Mouse (Mus musculus) adrenal gland, postnatal 10 days (tissue): ENCODE measurements at regions not wholly inside any gene's neighbourhood (a gene's known extent, or its start where the extent isn't known, plus 50 kb on each side); places are given as distances from the start of the nearest gene placed in this dataset.

ENCODE experiments used
- DNase-seq: peaks from one replicate; pipeline ENCODE4 v3.0.0; 2021; ENCODE audit warnings: mixed read lengths

DNA sequence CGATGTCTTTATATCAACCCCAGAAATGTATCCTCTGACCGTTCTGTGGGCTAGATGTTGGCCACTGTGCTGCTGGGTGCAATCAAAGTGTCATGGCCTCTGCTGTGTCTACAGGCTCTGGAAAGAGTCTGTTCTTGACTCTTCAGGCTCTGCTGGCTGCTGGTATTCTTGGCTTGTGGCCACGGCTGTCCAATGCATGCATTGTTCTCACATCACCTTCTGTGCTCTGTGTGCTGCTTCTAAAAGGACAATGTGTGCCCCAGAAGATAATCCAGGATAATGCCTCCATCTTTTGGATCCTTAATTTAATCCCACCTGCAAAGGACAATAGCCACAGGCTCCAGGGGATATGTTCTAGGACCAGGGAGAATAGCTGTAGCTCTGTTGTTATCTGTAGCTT lies 77.5 kb upstream of the Dapl1 start:
- no peak for DNase-seq

DNA sequence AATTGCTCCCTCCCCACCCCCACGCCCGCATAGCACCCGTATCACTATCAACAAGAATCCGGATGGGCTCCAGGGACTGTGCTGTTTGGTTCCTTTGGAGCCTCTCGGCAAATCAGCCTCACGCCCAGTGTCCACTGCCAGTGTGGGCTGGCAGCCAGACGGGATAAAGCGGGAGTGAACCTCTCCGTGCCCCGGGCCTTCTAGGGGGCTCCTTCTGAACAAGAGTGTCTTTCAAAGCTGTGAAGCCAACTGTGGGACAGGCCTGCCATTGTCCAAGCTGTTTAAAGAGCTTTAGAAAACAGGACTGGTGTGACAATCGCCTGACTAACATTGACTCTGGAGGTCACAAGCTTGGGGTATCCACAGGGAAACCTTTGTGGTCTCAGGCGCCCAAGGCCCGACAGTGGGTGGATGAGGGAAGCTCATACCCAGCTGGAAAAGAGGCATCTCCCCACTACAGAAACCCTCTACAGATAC lies 76.9 kb upstream of the Dapl1 start:
- DNase-seq = peak; percentile 36

DNA sequence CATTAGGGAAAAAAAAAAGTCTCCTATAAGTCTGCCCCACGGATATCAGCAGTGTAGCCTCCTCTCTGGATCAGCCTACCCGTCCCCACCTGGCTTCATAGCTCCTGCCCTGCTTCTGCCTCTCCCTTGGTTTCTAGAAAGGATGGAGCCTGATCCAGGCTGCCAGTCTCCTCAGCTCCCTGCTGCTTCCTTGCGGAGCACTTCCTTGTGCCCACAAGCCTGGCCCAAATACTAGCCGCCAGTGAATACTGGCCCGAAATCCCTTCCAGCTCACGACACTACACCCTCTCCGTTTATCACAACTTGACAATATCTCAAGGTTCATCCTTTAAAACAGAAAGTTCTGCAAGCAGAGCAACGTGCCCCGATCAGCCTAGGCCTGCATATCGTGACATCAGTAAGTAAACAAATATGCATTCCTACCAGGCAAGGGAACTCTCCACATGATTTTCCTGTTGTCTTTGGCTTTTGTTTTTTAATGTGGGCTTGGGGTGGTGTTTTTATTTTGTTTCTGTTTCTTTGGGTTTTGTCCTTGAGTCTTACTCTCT lies 76.3 kb upstream of the Dapl1 start:
- no peak for DNase-seq

DNA sequence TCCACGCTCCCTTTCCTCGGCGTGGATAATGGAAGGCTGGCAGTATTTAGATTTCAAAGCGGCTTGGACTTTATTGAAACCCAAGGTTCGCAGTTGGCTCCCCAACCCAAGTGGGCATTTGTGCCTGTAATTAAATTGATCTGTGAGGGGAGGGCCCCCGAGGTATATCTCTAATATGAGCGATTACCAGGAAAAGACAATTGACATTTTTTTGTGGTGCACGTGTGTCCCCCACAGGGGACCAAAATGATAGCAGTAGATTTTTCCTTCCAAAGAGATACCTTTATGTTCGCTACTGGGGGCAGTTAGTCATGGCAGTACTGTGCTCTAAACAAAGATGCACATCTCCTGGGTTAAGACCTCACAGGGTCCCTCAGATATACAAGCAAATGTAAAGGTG lies 69.8 kb upstream of the Dapl1 start:
- DNase-seq = no peak

DNA sequence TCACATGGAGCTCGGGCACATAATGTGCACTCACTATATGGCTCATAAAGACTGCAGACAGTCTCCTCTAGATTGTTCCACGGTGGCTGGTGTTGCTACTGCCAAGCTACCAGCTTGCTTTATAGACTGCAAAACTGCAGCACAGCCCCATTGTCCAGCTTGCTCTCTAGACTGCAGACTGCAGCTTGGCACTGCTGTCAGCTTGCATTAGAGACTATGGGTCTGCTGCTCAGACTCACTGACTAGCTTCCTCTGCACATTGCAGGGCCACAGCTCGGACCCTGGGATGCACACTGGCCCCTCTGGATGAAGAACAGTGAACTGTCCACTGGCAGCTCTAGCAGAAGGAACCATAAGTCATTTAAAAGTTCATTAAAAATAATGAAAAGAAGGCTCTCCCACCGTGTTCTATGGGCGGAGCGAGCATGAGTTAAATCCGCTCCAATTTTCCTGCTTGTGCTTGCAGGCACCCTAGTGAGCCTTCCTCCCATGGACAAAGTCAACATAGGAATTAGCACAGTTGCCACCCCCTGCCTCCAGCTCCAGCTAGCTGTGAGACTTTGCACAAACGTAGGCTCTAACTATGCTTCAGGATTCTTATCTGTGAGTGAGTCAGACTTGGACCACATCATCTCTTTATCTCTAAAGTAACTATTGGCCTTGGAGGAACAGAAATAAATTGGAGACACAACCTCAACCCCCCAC lies 67.8 kb upstream of the Dapl1 start:
- DNase-seq = no peak

DNA sequence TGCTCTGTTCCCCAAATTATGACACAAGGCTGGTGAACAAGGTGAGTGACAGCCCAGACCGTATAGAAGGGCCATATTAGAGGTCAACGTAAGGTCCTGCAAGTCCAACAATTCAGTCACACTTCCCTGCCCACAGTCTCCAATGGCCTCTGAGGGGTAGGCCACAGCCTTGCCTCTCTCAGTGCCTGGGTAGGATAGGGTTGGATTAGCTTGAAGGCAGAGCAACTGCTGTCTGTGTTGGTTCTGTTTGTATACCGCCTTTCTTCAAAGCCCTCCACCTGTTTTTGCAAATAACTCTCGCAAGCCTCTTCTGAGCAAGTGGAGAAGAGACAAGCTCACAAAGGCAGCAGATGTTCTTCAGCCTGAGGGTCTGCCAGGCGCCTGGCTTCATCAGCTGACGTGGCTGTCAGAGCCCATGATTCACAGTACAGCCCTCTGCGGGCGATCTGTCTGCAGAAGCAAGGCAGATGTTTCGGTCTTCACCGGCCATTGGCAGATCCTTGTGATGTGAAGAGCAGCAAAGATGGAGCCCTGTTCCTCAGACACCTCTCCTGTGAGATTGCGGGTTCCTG lies 67.0 kb upstream of the Dapl1 start:
- DNase-seq = no peak

DNA sequence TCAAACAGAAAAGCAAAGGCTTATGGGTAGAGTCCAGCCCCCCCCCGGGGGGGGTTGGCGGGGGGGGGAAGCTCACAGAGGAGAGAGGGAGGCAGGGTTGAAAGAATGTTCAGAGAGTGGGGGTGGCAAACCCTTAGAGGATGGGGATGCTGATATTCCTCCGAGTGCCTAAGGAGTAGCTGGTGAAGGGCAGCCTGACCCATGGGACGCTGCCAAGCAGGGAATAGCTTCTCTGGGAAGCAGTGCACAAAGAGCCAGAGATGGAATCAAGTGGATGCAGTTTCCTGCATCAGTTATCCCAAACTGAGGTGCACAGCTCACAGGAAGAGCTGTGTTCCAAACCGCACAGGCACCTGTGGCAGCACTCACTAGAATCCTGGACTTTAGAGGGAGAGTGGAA lies 64.0 kb upstream of the Dapl1 start:
- DNase-seq = no peak

DNA sequence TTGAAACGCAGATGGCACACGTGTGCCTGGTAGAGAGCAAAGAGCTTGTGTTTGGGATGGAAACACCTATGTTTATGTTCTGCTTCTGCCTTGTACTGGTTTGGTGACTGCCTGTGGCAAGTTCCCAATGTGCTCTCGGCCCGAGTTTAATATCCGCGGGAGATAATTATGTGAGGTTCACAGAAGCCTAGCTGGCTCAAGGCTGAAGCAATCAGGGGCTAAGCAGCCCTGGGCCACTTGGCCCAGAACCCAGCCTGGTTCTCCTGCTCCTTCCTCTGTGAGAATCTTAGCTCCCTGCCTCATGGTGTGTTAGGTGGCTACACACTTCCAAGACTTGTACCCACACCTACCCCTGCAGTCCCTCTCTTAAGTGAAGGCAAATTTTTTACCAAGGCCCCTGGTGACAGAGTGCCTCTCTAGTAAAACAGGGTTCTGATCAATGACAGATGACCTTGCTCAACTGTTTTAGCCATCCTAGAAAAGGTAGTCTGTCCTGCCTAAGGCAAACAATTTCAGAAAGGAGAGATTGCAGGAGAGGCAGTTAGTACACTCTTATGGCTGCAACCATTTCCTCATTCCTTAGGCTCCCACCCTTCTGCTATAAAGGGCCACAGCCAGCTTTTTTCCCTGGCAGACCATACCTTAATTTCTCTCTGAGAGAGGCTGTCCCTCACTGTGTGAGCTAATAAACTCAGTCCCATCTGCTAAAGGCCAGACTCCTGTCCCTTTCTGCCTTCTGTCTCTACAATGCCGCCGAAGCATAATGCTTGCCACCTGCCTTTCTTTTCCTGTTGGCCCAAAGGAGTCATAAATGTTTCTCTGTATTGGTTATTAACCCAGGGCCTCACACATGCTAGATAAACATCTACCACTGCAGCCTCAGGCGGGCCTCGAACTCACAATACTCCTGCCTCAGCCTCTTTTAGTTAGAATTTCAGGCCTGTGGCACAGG lies 61.9 kb upstream of the Dapl1 start:
- no peak for DNase-seq

DNA sequence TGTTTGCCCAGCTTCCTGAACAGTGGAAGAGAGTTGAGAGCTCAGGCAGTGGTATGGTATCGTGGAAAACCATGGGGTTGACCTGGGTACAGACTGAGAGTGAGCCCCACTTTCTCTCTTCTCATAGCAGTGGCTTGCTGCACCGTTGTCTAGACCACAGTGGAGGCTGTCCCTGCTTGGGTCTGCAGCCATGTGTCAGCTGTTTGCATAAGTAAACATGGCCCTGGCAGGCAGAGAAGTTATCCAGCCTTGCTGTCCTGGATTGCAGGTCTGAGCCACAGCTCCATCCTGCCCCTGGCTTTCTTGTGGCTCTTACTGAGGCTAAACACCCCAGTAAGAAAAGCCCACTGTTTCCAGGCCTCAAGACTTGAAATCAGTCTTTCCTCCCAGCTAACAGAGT lies 60.2 kb upstream of the Dapl1 start:
- no peak for DNase-seq

DNA sequence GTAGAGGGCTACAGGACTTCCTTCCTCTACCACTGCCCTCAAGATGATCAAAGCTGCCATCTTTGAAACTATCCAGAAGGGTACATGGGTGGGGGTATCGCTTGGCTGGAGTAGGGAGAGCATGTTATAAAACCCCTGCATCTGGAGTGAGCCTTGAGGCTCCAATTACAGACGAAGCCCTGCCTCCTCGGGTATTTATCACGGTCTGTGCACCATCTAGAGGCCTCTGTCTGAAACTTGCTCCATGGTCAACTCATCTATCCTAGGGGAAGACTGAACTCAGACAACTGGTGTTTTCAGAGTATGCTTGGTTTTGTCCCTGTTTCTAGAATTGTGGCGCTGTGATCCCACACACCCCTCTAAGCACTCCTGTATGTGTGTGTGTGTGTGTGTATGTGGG lies 59.7 kb upstream of the Dapl1 start:
- DNase-seq = peak; percentile 47

DNA sequence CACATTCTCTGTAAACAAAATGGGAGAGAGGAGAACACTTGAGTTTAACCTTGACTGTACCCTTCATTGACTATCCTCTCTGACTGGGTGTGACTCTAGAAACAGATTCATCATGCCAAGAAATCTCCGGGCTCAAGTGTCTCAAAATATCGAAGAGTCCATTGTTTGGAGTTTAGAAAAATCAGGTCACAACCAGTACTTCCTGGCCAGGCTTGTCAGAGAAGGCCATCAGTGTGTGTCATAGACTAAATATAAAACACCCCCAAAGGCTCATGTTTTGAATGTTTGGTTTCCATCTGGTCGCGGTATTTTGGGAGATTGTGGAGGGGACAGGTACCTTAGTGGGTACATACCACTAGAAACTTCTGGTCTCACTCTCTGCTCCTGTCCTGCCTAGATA lies 58.6 kb upstream of the Dapl1 start:
- DNase-seq = no peak

DNA sequence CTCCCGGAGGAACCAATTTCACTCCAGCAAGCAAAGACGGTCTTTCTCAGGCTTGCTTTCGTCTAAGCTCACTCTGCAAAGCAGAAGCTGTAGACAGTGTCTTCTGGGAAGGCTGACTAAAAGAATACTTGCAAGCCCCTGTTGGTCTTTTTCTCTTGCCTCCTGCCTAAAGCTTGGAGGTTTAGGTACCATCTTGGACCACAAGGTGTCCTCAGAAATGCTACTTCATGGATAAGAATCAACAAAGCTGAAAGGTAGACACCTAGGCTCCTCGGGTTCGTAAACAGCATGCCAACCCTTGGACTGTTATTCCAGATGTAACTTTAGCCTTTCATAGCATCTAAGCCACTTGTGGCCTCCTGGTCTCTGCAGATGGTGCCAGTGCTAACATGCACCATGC lies 53.0 kb upstream of the Dapl1 start:
- no peak for DNase-seq

DNA sequence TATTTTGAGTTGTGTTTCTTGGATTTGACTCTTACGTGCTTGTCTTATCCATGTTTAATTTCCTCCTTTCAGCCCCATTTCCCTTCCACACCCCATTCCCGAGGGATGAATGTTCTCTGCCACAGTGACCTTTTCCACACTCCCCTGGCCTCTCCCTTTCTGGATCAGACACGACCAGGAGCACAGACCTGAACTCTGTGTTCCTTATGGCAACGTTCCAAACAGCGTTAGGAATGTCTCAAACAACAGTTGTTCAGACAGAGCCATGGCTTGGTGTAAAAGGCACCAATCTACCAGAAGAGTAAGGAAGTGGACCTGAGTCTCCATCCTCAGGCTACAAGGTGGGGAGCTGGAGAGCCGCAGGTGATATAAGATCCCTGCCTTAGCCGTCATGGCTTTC lies 52.6 kb upstream of the Dapl1 start:
- peak; percentile 54 for DNase-seq
